Mouse (Mus musculus) embryonic facial prominence, embryonic 15.5 days (tissue): ENCODE results near the gene Tspyl4. TPM values are rescaled to one million over a fixed set of nuclear protein-coding genes. Genes with fewer than 3 reads are reported as not detected.

ENCODE experiments used
- ATAC-seq: fragments of 200-750 bp; cut with Nextera tagmentation; 2 replicates; pipeline ENCODE4 v1.8.0; 2017; ENCODE audit warnings: low read depth, moderate TSS enrichment; ENCODE audit not compliant: insufficient number of reproducible peaks, low FRiP score, low TSS enrichment
- H3K27ac ChIP-seq: fragments of 300-500 bp; sonication (generic); replicated peaks from 2 replicates; pipeline ENCODE4 v1.5.1; 2015; ENCODE audit warnings: mild to moderate bottlenecking, inconsistent platforms
- H3K27me3 ChIP-seq: fragments of 300-500 bp; sonication (generic); 2 replicates; pipeline ENCODE4 v1.6.1; 2015; ENCODE audit warnings: inconsistent platforms
- H3K36me3 ChIP-seq: fragments of 300-500 bp; sonication (generic); 2 replicates; pipeline ENCODE4 v1.6.1; 2015; ENCODE audit warnings: mild to moderate bottlenecking, inconsistent platforms
- H3K4me1 ChIP-seq: fragments of 300-500 bp; sonication (generic); 2 replicates; pipeline ENCODE4 v1.6.1; 2015; ENCODE audit warnings: inconsistent platforms
- H3K4me2 ChIP-seq: fragments of 300-500 bp; sonication (generic); replicated peaks from 2 replicates; pipeline ENCODE4 v1.6.1; 2015; ENCODE audit warnings: mild to moderate bottlenecking, inconsistent platforms
- H3K4me3 ChIP-seq: fragments of 300-500 bp; sonication (generic); replicated peaks from 2 replicates; pipeline ENCODE4 v1.5.1; 2015; ENCODE audit warnings: mild to moderate bottlenecking, inconsistent platforms
- H3K9ac ChIP-seq: fragments of 300-500 bp; sonication (generic); 2 replicates; pipeline ENCODE4 v1.6.1; 2015; ENCODE audit warnings: inconsistent platforms
- H3K9me3 ChIP-seq: fragments of 300-500 bp; sonication (generic); replicated peaks from 2 replicates; pipeline ENCODE4 v1.6.1; 2016; ENCODE audit warnings: inconsistent platforms
- whole genome bisulfite sequencing: fragments of 180-500 bp; shearing (Covaris S2); methylation state at CpG from one replicate; pipeline ENCODE4 v1.1.7; 2015; 5-methylcytosine and 5-hydroxymethylcytosine counted together
- polyA plus RNA-seq: library from polyadenylated mRNA; unstranded; fragments of >200 nt; fragmentation: Nextera tagmentation; extraction: Ambion mirVana; gene quantifications from 2 replicates; pipeline ENCODE4 v1.2.1, GENCODE M21; 2015

Gene Tspyl4
- polyA plus RNA-seq, 1 experiment from 2014 or later, result 21.5 TPM

GRCm38 (mm10) chr10:34282420-34283238 lies 14.6 kb upstream of the Tspyl4 start:
- no peaks in the 10 kb centered on the region for H3K27me3 ChIP-seq
- peak overlapping the region; percentile 79 for H3K4me2 ChIP-seq
- H3K4me3 ChIP-seq, result peak overlapping the region; percentile 98
- peak overlapping the region; percentile 87 for H3K27ac ChIP-seq
- peaks cover 14% of the 10 kb centered on the region for H3K4me1 ChIP-seq
- peak; percentile 70 for ATAC-seq
- peak overlapping the region; percentile 94 for H3K9ac ChIP-seq
- WGBS, result 2% methylated on average over 47 of the region's 47 CpGs
- H3K9me3 ChIP-seq, result no peaks in the 10 kb centered on the region
- H3K36me3 ChIP-seq, result peaks cover 6% of the 10 kb centered on the region

- H3K36me3 ChIP-seq, result no peaks in the 10 kb centered on the region
- H3K9ac ChIP-seq, result no peak overlapping the region
- no peak for ATAC-seq
- 4% methylated on average over 13 of the region's 13 CpGs for WGBS
- no peaks in the 10 kb centered on the region for H3K27me3 ChIP-seq
- peak overlapping the region; percentile 91; the same call in 1 of the 2 replicates for H3K27ac ChIP-seq
- H3K4me2 ChIP-seq, result peak overlapping the region; percentile 90
- H3K9me3 ChIP-seq, result no peaks in the 10 kb centered on the region
- peaks cover 31% of the 10 kb centered on the region for H3K4me1 ChIP-seq
- peak overlapping the region; percentile 74 for H3K4me3 ChIP-seq
Measured at GRCm38 (mm10) chr10:34296911-34297298, 337 bp upstream of the Tspyl4 start.

DNA sequence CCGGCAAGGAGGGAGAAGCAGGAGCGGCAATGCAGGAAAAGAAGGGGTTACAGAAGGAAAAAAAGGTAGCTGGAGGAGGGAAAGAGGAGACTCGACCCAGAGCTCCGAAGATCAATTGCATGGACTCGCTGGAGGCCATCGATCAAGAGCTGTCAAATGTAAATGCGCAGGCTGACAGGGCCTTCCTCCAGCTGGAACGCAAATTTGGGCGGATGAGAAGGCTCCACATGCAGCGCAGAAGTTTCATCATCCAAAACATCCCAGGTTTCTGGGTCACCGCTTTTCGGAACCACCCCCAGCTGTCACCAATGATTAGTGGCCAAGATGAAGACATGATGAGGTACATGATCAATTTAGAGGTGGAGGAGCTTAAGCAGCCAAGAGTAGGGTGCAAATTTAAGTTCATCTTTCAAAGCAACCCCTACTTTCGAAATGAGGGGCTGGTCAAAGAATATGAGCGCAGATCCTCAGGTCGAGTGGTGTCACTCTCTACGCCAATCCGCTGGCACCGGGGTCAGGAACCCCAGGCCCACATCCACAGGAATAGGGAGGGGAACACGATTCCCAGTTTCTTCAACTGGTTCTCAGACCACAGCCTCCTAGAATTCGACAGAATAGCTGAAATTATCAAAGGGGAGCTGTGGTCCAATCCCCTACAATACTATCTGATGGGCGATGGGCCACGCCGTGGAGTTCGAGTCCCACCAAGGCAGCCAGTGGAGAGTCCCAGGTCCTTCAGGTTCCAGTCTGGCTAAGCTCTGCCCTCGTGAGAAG lies 925 bp downstream of the Tspyl4 start:
- 41% methylated on average over 25 of the region's 25 CpGs for WGBS
- no peaks in the 10 kb centered on the region for H3K27me3 ChIP-seq
- peaks cover 31% of the 10 kb centered on the region for H3K4me1 ChIP-seq
- peak overlapping the region; percentile 91 for H3K27ac ChIP-seq
- no peaks in the 10 kb centered on the region for H3K36me3 ChIP-seq
- no peak for ATAC-seq
- H3K9me3 ChIP-seq, result no peaks in the 10 kb centered on the region
- peak overlapping the region; percentile 74 for H3K4me3 ChIP-seq
- H3K4me2 ChIP-seq, result peak overlapping the region; percentile 90
- peak overlapping the region; percentile 65 for H3K9ac ChIP-seq

DNA sequence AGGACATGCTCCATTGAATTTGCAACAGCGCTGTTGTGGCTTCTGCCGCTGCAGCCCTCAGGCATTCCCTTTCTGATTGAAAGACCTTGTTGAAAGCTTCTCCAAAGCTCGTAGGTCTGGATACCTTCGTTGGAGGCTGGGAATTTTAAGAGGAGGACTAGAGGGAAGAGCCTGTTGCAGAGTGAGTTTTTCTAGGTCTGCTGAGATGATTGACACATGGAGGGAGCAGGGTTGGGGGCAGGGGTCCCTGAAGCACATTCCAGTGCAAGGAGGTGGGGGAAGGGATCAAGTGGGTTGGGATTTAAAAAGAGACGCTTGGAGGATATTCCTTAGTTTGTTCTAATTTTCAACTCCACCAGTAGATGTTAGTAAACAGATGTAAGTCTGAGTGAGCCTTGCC lies 3.1 kb downstream of the Tspyl4 start:
- ATAC-seq, result no peak
- peak overlapping the region; percentile 12 for H3K4me3 ChIP-seq
- no peak overlapping the region for H3K27ac ChIP-seq

DNA sequence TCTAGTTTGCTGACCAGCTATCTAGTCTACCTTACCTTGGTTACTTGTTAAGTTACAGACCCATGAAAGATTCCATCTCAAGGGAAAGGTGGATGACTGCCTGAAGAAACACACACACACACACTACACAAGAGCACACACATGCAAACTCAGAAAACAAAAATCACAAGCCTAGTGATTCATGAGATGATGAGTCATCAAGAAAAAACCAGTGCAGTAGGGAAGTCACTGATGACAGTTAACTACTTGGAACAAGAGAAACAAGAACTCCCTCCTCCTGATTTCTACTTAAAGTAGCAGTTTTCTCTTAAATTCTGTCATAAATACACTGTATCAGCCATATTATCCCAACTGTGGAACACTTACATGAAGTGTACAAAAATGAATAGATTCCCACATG lies 9.8 kb downstream of the Tspyl4 start:
- no peak overlapping the region for H3K4me3 ChIP-seq
- ATAC-seq, result no peak
- no peaks in the 10 kb centered on the region for H3K36me3 ChIP-seq

More for the DNA sequence above, 3.1 kb downstream of the Tspyl4 start:
- Histone ChIP-seq H3K4me2 (peak overlapping the region; percentile 90), H3K4me1 (peaks cover 31% of the 10 kb centered on the region), H3K9me3 (no peaks in the 10 kb centered on the region), H3K36me3 (no peaks in the 10 kb centered on the region), H3K27me3 (no peaks in the 10 kb centered on the region), H3K9ac (no peak overlapping the region)
- 12% methylated on average over 5 of the region's 5 CpGs for WGBS

GRCm38 (mm10) chr10:34309915-34310685 lies 12.9 kb downstream of the Tspyl4 start:
- H3K4me2 ChIP-seq, result no peak overlapping the region
- H3K9ac ChIP-seq, result no peak overlapping the region
- no peak for ATAC-seq
- no peaks in the 10 kb centered on the region for H3K4me1 ChIP-seq
- 91% methylated on average over 9 of the region's 9 CpGs for WGBS
- H3K27ac ChIP-seq, result no peak overlapping the region
- H3K27me3 ChIP-seq, result no peaks in the 10 kb centered on the region
- H3K36me3 ChIP-seq, result peaks cover 4% of the 10 kb centered on the region; the same call in 1 of the 2 replicates
- no peaks in the 10 kb centered on the region for H3K9me3 ChIP-seq
- H3K4me3 ChIP-seq, result no peak overlapping the region

More for the DNA sequence above, 9.8 kb downstream of the Tspyl4 start:
- no peak overlapping the region for H3K27ac ChIP-seq
- no peaks in the 10 kb centered on the region for H3K27me3 ChIP-seq
- no peak overlapping the region for H3K9ac ChIP-seq
- no peaks in the 10 kb centered on the region for H3K4me1 ChIP-seq
- no peak overlapping the region for H3K4me2 ChIP-seq
- H3K9me3 ChIP-seq, result no peaks in the 10 kb centered on the region

DNA sequence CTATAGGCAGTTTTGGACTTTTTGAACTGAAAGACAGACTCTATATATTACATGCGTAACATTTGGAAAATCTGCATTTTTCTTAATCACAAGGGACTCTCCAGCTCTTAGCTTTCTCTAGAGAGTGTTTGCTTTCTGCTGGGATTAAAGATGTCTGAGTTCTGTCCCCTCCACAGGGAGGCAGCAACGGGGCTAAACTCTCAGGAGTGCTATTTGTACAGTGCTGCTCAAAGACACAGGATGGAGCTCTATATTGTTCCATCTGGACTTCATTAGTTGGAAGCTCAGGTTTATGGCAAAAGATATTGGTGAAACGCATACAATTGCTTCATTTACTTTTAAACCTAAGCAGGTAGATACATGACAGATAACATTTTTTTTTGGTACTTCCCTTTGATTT lies 15.3 kb downstream of the Tspyl4 start:
- no peak for ATAC-seq
- 48% methylated on average over 3 of the region's 3 CpGs for WGBS
- H3K9me3 ChIP-seq, result no peaks in the 10 kb centered on the region

GRCm38 (mm10) chr10:34316571-34317216 lies 19.5 kb downstream of the Tspyl4 start:
- Histone ChIP-seq H3K36me3 (peaks cover 4% of the 10 kb centered on the region; the same call in 1 of the 2 replicates), H3K27me3 (no peaks in the 10 kb centered on the region), H3K9me3 (no peaks in the 10 kb centered on the region), H3K4me1 (0 out of 2 replicates have a peak, but pooled peaks cover 6% of the 10 kb centered on the region), H3K27ac (no peak overlapping the region), H3K9ac (no peak overlapping the region), H3K4me2 (no peak overlapping the region), H3K4me3 (no peak overlapping the region)
- WGBS, result 9% methylated on average over 3 of the region's 3 CpGs
- peak; percentile 67 for ATAC-seq

More for the DNA sequence above, 15.3 kb downstream of the Tspyl4 start:
- H3K4me3 ChIP-seq, result no peak overlapping the region
- no peaks in the 10 kb centered on the region for H3K27me3 ChIP-seq
- peaks cover 4% of the 10 kb centered on the region; the same call in 1 of the 2 replicates for H3K36me3 ChIP-seq
- no peak overlapping the region for H3K27ac ChIP-seq
- H3K4me2 ChIP-seq, result no peak overlapping the region
- no peak overlapping the region for H3K9ac ChIP-seq
- 0 out of 2 replicates have a peak, but pooled peaks cover 6% of the 10 kb centered on the region for H3K4me1 ChIP-seq

GRCm38 (mm10) chr10:34317217-34317606 lies 20.0 kb downstream of the Tspyl4 start:
- Histone ChIP-seq H3K9ac (no peak overlapping the region), H3K4me3 (no peak overlapping the region), H3K9me3 (no peaks in the 10 kb centered on the region), H3K4me1 (0 out of 2 replicates have a peak, but pooled peaks cover 6% of the 10 kb centered on the region), H3K36me3 (peaks cover 4% of the 10 kb centered on the region; the same call in 1 of the 2 replicates), H3K27me3 (no peaks in the 10 kb centered on the region), H3K27ac (no peak overlapping the region), H3K4me2 (no peak overlapping the region)
- WGBS, result 26% methylated on average over 2 of the region's 2 CpGs
- ATAC-seq, result no peak

GRCm38 (mm10) chr10:34320809-34321208 lies 23.6 kb downstream of the Tspyl4 start:
- H3K4me1 ChIP-seq, result 0 out of 2 replicates have a peak, but pooled peaks cover 6% of the 10 kb centered on the region
- H3K36me3 ChIP-seq, result no peaks in the 10 kb centered on the region
- H3K27ac ChIP-seq, result no peak overlapping the region
- no peak overlapping the region for H3K4me3 ChIP-seq
- H3K9ac ChIP-seq, result no peak overlapping the region
- H3K27me3 ChIP-seq, result no peaks in the 10 kb centered on the region
- 78% methylated on average over 2 of the region's 2 CpGs for WGBS
- no peaks in the 10 kb centered on the region for H3K9me3 ChIP-seq
- H3K4me2 ChIP-seq, result no peak overlapping the region
- ATAC-seq, result no peak
